Mouse (Mus musculus) MEL (cell line): ENCODE data around the gene Jmjd8. TPM values are rescaled to one million over a fixed set of nuclear protein-coding genes. Genes with fewer than 3 reads are reported as not detected.

Experiments used
- DNase-seq: peaks from one replicate; pipeline ENCODE4 v3.0.0; 2011; ENCODE audit warnings: low read depth, low spot score
- H3K27ac ChIP-seq: 2 replicates; pipeline ENCODE4 v1.5.1; 2012; ENCODE audit warnings: low read depth, mild to moderate bottlenecking, control low read depth, low read length, moderate library complexity; ENCODE audit not compliant: control insufficient read depth
- H3K27me3 ChIP-seq, 2 experiments: fragments of 150-350 bp in 1 of 2; sonication (generic) in 1 of 2; 2 replicates each; pipeline ENCODE4 v1.6.1; 2012; ENCODE audit warnings: low read length in 2 of 2, mild to moderate bottlenecking in 2 of 2, improper control_type of control experiment in 1 of 2, moderate library complexity in 1 of 2; ENCODE audit not compliant: insufficient read depth in 2 of 2, control insufficient read depth in 1 of 2
- H3K36me3 ChIP-seq, 2 experiments: 2 replicates each; pipeline ENCODE4 v1.6.1; 2012 to 2014; ENCODE audit warnings: low read length in 2 of 2, improper control_type of control experiment in 1 of 2, inconsistent platforms in 1 of 2, mild to moderate bottlenecking in 1 of 2; ENCODE audit not compliant: insufficient read depth in 2 of 2, control insufficient read depth in 1 of 2
- H3K4me1 ChIP-seq, 2 experiments: fragments of 150-350 bp in 1 of 2; sonication (generic) in 1 of 2; 2 replicates each; pipeline ENCODE4 v1.6.1; 2012; ENCODE audit warnings: low read length in 2 of 2, improper control_type of control experiment in 1 of 2, mild to moderate bottlenecking in 1 of 2; ENCODE audit not compliant: insufficient read depth in 2 of 2, control insufficient read depth in 1 of 2
- H3K4me3 ChIP-seq, 2 experiments: fragments of 150-350 bp in 1 of 2; sonication (generic) in 1 of 2; 2 replicates each; pipeline ENCODE4 v1.5.1; 2012; ENCODE audit warnings: low read depth in 2 of 2, low read length in 2 of 2, mild to moderate bottlenecking in 2 of 2, moderate library complexity in 2 of 2, control low read depth in 1 of 2, improper control_type of control experiment in 1 of 2; ENCODE audit not compliant: control insufficient read depth in 1 of 2, insufficient read depth in 1 of 2
- H3K79me2 ChIP-seq: 2 replicates; pipeline ENCODE4 v1.6.1; 2012; ENCODE audit warnings: mild to moderate bottlenecking, low read length, moderate library complexity; ENCODE audit not compliant: control insufficient read depth, poor library complexity, insufficient read depth
- H3K9ac ChIP-seq: 2 replicates; pipeline ENCODE4 v1.6.1; 2012; ENCODE audit warnings: low read depth, mild to moderate bottlenecking, control low read depth, low read length, moderate library complexity; ENCODE audit not compliant: control insufficient read depth, poor library complexity, severe bottlenecking
- H3K9me3 ChIP-seq: fragments of 150-350 bp; sonication (generic); replicated peaks from 2 replicates; pipeline ENCODE4 v1.6.1; 2012; ENCODE audit warnings: mild to moderate bottlenecking, low read length, improper control_type of control experiment, moderate library complexity; ENCODE audit not compliant: insufficient read depth
- CHD1 ChIP-seq: IDR thresholded peaks from 2 replicates; pipeline ENCODE4 v1.6.1; 2012; ENCODE audit warnings: low read depth, mild to moderate bottlenecking, inconsistent platforms, low read length, improper control_type of control experiment
- CHD2 ChIP-seq: IDR thresholded peaks from 2 replicates; pipeline ENCODE4 v1.6.1; 2011; ENCODE audit warnings: low read length, improper control_type of control experiment
- ELF1 ChIP-seq: IDR thresholded peaks from 2 replicates; pipeline ENCODE4 v1.6.1; 2014; ENCODE audit warnings: low read depth, mild to moderate bottlenecking, inconsistent platforms, low read length, improper control_type of control experiment, moderate library complexity
- GATA1 ChIP-seq: IDR thresholded peaks from 2 replicates; pipeline ENCODE4 v1.6.1; 2011; ENCODE audit warnings: low read depth, low read length, improper control_type of control experiment
- MAFK ChIP-seq: IDR thresholded peaks from 2 replicates; pipeline ENCODE4 v1.6.1; 2011; ENCODE audit warnings: low read depth, mild to moderate bottlenecking, low read length, improper control_type of control experiment, borderline replicate concordance
- MAX ChIP-seq: IDR thresholded peaks from 2 replicates; pipeline ENCODE4 v1.6.1; 2011; ENCODE audit warnings: low read length, improper control_type of control experiment
- MEF2A ChIP-seq: IDR thresholded peaks from 2 replicates; pipeline ENCODE4 v1.6.1; 2014; ENCODE audit warnings: low read depth, mild to moderate bottlenecking, inconsistent platforms, low read length, improper control_type of control experiment; ENCODE audit not compliant: poor library complexity, insufficient replicate concordance, severe bottlenecking; ENCODE audit errors: extremely low read depth
- MXI1 ChIP-seq: IDR thresholded peaks from 2 replicates; pipeline ENCODE4 v1.6.1; 2011; ENCODE audit warnings: mild to moderate bottlenecking, low read depth, low read length, improper control_type of control experiment
- NELFE ChIP-seq: IDR thresholded peaks from 2 replicates; pipeline ENCODE4 v1.6.1; 2011; ENCODE audit warnings: low read depth, low read length, improper control_type of control experiment
- POLR2A ChIP-seq, 2 experiments: IDR thresholded peaks; 2 replicates each; pipeline ENCODE4 v1.6.1; 2011 to 2012; ENCODE audit warnings: low read length in 2 of 2, mild to moderate bottlenecking in 2 of 2, control low read depth in 1 of 2, improper control_type of control experiment in 1 of 2, low read depth in 1 of 2, moderate library complexity in 1 of 2; ENCODE audit not compliant: control insufficient read depth in 1 of 2, insufficient read depth in 1 of 2, poor library complexity in 1 of 2
- RAD21 ChIP-seq: IDR thresholded peaks from 2 replicates; pipeline ENCODE4 v1.6.1; 2011; ENCODE audit warnings: mild to moderate bottlenecking, low read depth, low read length, improper control_type of control experiment
- USF1 ChIP-seq: IDR thresholded peaks from 2 replicates; pipeline ENCODE4 v1.6.1; 2014; ENCODE audit warnings: low read depth, mild to moderate bottlenecking, inconsistent platforms, low read length, improper control_type of control experiment, moderate library complexity
- USF2 ChIP-seq, 2 experiments: IDR thresholded peaks; 2 replicates each; pipeline ENCODE4 v1.6.1; 2011 to 2012; ENCODE audit warnings: improper control_type of control experiment in 2 of 2, low read length in 2 of 2, borderline replicate concordance in 1 of 2, inconsistent platforms in 1 of 2, low read depth in 1 of 2, mild to moderate bottlenecking in 1 of 2; ENCODE audit not compliant: insufficient read depth in 1 of 2
- ZC3H11A ChIP-seq: IDR thresholded peaks from 2 replicates; pipeline ENCODE4 v1.6.1; 2012; ENCODE audit warnings: low read depth, mild to moderate bottlenecking, inconsistent platforms, low read length, improper control_type of control experiment
- ZMIZ1 ChIP-seq: IDR thresholded peaks from 2 replicates; pipeline ENCODE4 v1.6.1; 2012; ENCODE audit warnings: low read depth, mild to moderate bottlenecking, inconsistent platforms, low read length, improper control_type of control experiment, moderate library complexity
- ZNF384 ChIP-seq: IDR thresholded peaks from 2 replicates; pipeline ENCODE4 v1.6.1; 2012; ENCODE audit warnings: low read depth, mild to moderate bottlenecking, inconsistent platforms, low read length, improper control_type of control experiment
- polyA plus RNA-seq, 2 experiments: library from polyadenylated mRNA; stranded (reverse) in 1 of 2; unstranded in 1 of 2; fragments of >175 nt in 1 of 2; fragments of >200 nt in 1 of 2; gene quantifications; 2 replicates each; pipeline versions ENCODE4 v1.2.1 to v1.2.4; 2012; ENCODE audit warnings: low replicate concordance in 2 of 2, low read depth in 1 of 2; ENCODE audit not compliant: insufficient read length in 2 of 2, insufficient read depth in 1 of 2, missing spikeins in 1 of 2
- total RNA-seq: library from RNA; depleted of rRNA; stranded (reverse); fragments of 300-350 nt; gene quantifications from 2 replicates; pipeline ENCODE4 v1.2.3, GENCODE M21; 2012

Jmjd8 gene
- total and polyA plus RNA-seq, 3 experiments, result 12.9 to 23.9 TPM; not detected in 1

- Histone ChIP-seq H3K4me3 (no peak overlapping the region), H3K27ac (no peak overlapping the region), H3K9ac (no peak overlapping the region), H3K9me3 (no peaks in the 10 kb centered on the region), H3K79me2 (peaks cover 6% of the 10 kb centered on the region; the same call in 1 of the 2 replicates)
- TF ChIP-seq CHD2 (no peak), MAFK (no peak), MEF2A (no peak), USF2 (IDR thresholded peaks at IDR 0.05; ENCODE audit: borderline replicate concordance in 1 of 2, insufficient read depth in 1 of 2, low read depth in 1 of 2, low read length in 2 of 2) (no peak), CHD1 (no peak), MXI1 (no peak), GATA1 (no peak), NELFE (no peak), POLR2A (IDR thresholded peaks at IDR 0.05; ENCODE audit: control insufficient read depth in 1 of 2, insufficient read depth in 1 of 2, low read depth in 1 of 2, low read length in 2 of 2, poor library complexity in 1 of 2) (no peak), ELF1 (no peak), MAX (no peak), ZMIZ1 (no peak)
- TF ChIP-seq, all 39 proteins: peak for 0
- H3K4me1 ChIP-seq, result peaks cover 0 to 14% of the 10 kb centered on the region in 2 experiments; a peak in 2 of 4 replicates
- H3K36me3 ChIP-seq, result peaks cover 0 to 7% of the 10 kb centered on the region in 2 experiments; a peak in 2 of 4 replicates
- no peak for DNase-seq
- H3K27me3 ChIP-seq, result no peaks in the 10 kb centered on the region
These were observed 51.1 kb downstream of the Jmjd8 start for GRCm38 (mm10) chr17:25879750-25880149.

- peaks cover 0 to 7% of the 10 kb centered on the region in 2 experiments; a peak in 2 of 4 replicates for H3K36me3 ChIP-seq
- no peaks in the 10 kb centered on the region for H3K9me3 ChIP-seq
- H3K4me3 ChIP-seq, result no peak within 1 kb of the TSS
- no peak for DNase-seq
- TF ChIP-seq ZC3H11A (no peak), RAD21 (no peak), USF1 (no peak), ZNF384 (peak; percentile 44; the same call in 1 of the 2 replicates)
- no peak within 1 kb of the TSS for H3K9ac ChIP-seq
- H3K27me3 ChIP-seq, result no peaks in the 10 kb centered on the region
- H3K27ac ChIP-seq, result no peak within 1 kb of the TSS
- peaks cover 6% of the 10 kb centered on the region; the same call in 1 of the 2 replicates for H3K79me2 ChIP-seq
- H3K4me1 ChIP-seq, result peaks cover 0 to 14% of the 10 kb centered on the region in 2 experiments; a peak in 2 of 4 replicates
These were observed 51.7 kb downstream of the Jmjd8 start, which contains the start of gene Wfikkn1 for GRCm38 (mm10) chr17:25880196-25880910. Gene Wfikkn1, minus strand, starts transcription at chr17:25880858.
